Comparison of ENCODE assay signal across 26 mouse cellular contexts in genomic region chr11:55289851-55290391, GRCm38 (mm10). TPM values are rescaled to one million over a fixed set of nuclear protein-coding genes. Genes with fewer than 3 reads are reported as not detected.
DNase-seq lines count a peak whose midpoint lies in the region.
"Had no signal": no experiment of that assay in that cellular context is flagged by ENCODE, and none has a peak within 500 bp of the region (broad histone marks: within the 10 kb centered on the region; RNA-seq: fewer than 3 reads in every experiment).

No protein-coding gene starts in this region.

- DNase-seq in adrenal gland, adult 2 months = peak; percentile 65
- no peak for DNase-seq in adrenal gland, adult 18-20 months (ENCODE audit: low spot score in 2 of 2)
- peak; percentile 7 for DNase-seq in urinary bladder, postnatal 14 days (ENCODE audit: low spot score)
- no peak for DNase-seq in urinary bladder, postnatal 36 days (ENCODE audit: low spot score in 2 of 2)
- peak; percentile 54 for DNase-seq in NIH3T3 (ENCODE audit: low read depth)
- peak; percentile 23 for DNase-seq in induced T-regulatory cell, adult 2 months (ENCODE audit: low read depth)
- no peak for DNase-seq in cerebellum, adult 18-20 months
- DNase-seq in layer of hippocampus, postnatal 25 days (ENCODE audit: extremely low spot score in 1 of 2, low spot score in 1 of 2) = no peak
- DNase-seq: cerebellum, adult 2 months; cerebellum, postnatal 14 days; gastrocnemius, postnatal 10 days; heart, postnatal 10 days; kidney, adult 8-10 months; kidney, postnatal 14 days; layer of hippocampus, adult 9-11 months; liver; lung, adult 2 months; lung, postnatal 10 days; thymus, postnatal 14 days had no signal

RNA-seq across cellular contexts. Expression of gene Fat2, which starts 46.4 kb away (rescaled TPM):
- under 1 TPM; 0.10 to 0.14 TPM for total RNA-seq in adrenal gland, adult 2 months (2021)
- 0.01 TPM in 1 of 2 replicates, not detected in the other for polyA plus RNA-seq in adrenal gland, adult 2 months (2012; rRNA removed)
- under 1 TPM; 0.06 to 0.13 TPM for total RNA-seq in adrenal gland, adult 18-20 months (2021)
- under 1 TPM; 0.44 to 0.63 TPM for total RNA-seq in layer of hippocampus, postnatal 25 days (2021)
- total RNA-seq: megakaryocyte-erythroid progenitor cell, adult 5-6 weeks; monocyte, adult 5-6 weeks had no signal
- polyA plus RNA-seq: activated CD4-positive, CD25-positive, alpha-beta regulatory T cell, adult 4 months; erythroblast, embryonic 14.5 days; G1E; macrophage; neural tube, embryonic 14.5 days had no signal

Comparison
In these comparisons a context has a peak if more than half of its experiments do, and no peak if none do; other contexts are left out.
1. DNase-seq: peak in adrenal gland, adult 2 months (single experiment), urinary bladder, postnatal 14 days (single experiment), NIH3T3 (single experiment) and induced T-regulatory cell, adult 2 months (single experiment); none in adrenal gland, adult 18-20 months (0 of 2), urinary bladder, postnatal 36 days (0 of 2), cerebellum, adult 18-20 months (0 of 2) and layer of hippocampus, postnatal 25 days (0 of 2).